Mouse (Mus musculus) heart, postnatal 0 days (tissue): ENCODE measurements at regions not wholly inside any gene's neighbourhood (a gene's known extent, or its start where the extent isn't known, plus 50 kb on each side); places are given as distances from the start of the nearest gene placed in this dataset.

Experiments
- CTCF ChIP-seq: IDR thresholded peaks from 2 replicates; pipeline ENCODE4 v1.5.1; 2016; ENCODE audit warnings: antibody characterized with exemption, control low read depth, low read depth
- EP300 ChIP-seq: IDR thresholded peaks from 2 replicates; pipeline ENCODE4 v1.6.1; 2016; ENCODE audit warnings: antibody characterized with exemption, low read depth

GRCm38 (mm10) chr14:104216965-104217364 is 250.8 kb downstream of the Pou4f1 start:
- TF ChIP-seq CTCF = no peak
- TF ChIP-seq EP300 = no peak
